Mouse (Mus musculus): ENCODE results near the gene Phactr3. TPM values are rescaled to one million over a fixed set of nuclear protein-coding genes. Genes with fewer than 3 reads are reported as not detected.
"Not testable (repeated sequence)": the region's sequence is repeated elsewhere in the genome, so short reads cannot be mapped to it uniquely, and the experiment has no call there.

Phactr3 gene
- polyA plus RNA-seq, 1 experiment from 2014 or later = not detected

GRCm38 (mm10) chr2:178326750-178327465, 208.1 kb downstream of the Phactr3 start:
- 29% methylated on average over 5 of the region's 5 CpGs for WGBS (ENCODE audit: missing documents)
- no peaks in the 10 kb centered on the region for H3K79me2 ChIP-seq (ENCODE audit: inconsistent target)
- no peaks in the 10 kb centered on the region for H3K36me3 ChIP-seq (ENCODE audit: inconsistent target)
- H3K4me3 ChIP-seq (ENCODE audit: inconsistent target) = no peak overlapping the region
- no peak overlapping the region for H3K27ac ChIP-seq

DNA sequence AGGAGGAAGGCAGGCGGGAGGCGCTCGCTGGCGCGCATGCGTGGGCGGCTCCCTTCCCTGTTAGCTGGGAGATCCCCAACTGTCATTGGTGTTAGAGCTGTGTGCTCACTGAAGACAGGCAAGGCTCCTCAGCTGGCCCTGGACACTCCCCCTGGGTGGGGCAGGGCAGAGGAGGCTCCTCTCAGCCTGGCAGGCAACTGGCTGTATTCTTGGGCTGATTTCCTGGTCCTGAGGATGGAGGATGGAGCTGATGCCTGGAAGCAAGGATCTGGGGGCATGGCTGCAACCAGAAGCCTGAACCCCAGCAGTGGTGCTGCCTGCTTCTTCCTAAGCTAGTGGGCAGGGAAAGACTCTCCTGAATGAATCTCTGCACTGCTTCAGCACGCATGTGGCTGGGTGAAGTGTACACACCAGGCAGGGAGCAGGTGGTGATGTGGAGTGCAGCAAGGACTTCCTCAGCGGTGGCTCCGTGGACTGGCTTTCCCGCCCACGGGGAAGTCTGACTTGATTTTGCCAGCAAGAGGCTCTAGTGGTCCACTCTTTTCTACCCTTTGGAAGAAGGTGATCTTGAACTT, 208.8 kb downstream of the Phactr3 start:
- WGBS (ENCODE audit: missing documents) = 15% methylated on average over 12 of the region's 12 CpGs
- H3K36me3 ChIP-seq (ENCODE audit: inconsistent target) = no peaks in the 10 kb centered on the region
- no peaks in the 10 kb centered on the region for H3K79me2 ChIP-seq (ENCODE audit: inconsistent target)
- no peak overlapping the region for H3K4me3 ChIP-seq (ENCODE audit: inconsistent target)
- H3K27ac ChIP-seq = no peak overlapping the region

DNA sequence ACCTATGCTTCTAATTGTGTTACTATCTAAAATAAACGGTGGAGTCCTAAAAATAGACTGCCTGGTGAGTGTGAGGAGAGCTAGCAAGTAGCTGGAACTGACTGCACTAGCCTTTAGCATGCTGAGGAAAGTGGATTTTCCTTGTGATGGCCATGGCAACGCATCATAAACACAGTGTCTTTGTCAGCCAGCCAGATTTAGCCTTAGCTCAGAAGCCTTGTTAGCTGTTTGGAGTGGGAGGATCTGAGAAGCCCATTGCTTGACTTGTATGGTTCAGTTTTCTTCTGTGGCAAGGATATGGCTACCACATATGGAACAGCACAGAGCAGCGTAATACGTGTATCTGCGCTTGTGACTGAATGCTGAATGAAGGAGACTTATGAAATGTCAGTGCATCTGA, 210.8 kb downstream of the Phactr3 start:
- Histone ChIP-seq H3K36me3 (ENCODE audit: inconsistent target) (no peaks in the 10 kb centered on the region), H3K27ac (no peak overlapping the region), H3K79me2 (ENCODE audit: inconsistent target) (no peaks in the 10 kb centered on the region), H3K4me3 (ENCODE audit: inconsistent target) (no peak overlapping the region)
- WGBS (ENCODE audit: missing documents) = 71% methylated on average over 5 of the region's 5 CpGs

DNA sequence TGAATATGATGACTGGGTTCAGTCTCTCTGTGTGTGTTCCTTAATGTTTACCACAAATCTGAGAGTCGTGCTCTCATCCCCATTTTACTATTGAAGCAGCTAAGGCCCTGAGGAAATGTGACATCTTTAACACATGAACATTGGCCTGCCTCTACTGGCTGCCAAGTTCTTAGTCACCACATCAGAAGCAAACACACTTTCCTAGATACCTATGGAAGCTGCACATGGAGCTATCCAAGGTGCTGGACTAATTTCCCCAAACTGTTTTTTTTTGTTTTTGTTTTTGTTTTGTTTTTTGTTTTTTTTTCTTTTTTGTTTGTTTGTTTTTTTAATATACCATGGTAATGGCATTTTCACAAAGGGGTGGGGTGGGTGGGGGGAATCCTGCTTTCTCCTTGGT, 211.2 kb downstream of the Phactr3 start:
- H3K79me2 ChIP-seq (ENCODE audit: inconsistent target) = no peaks in the 10 kb centered on the region
- 75% methylated on average over 1 of the region's 1 CpGs for WGBS (ENCODE audit: missing documents)

GRCm38 (mm10) chr2:178337878-178338277, 219.1 kb downstream of the Phactr3 start:
- no peak overlapping the region for H3K4me3 ChIP-seq (ENCODE audit: inconsistent target)
- H3K79me2 ChIP-seq (ENCODE audit: inconsistent target) = no peaks in the 10 kb centered on the region
- H3K27ac ChIP-seq = no peak overlapping the region
- 43% methylated on average over 1 of the region's 1 CpGs for WGBS (ENCODE audit: missing documents)
- H3K36me3 ChIP-seq (ENCODE audit: inconsistent target) = no peaks in the 10 kb centered on the region

More for the DNA sequence above, 211.2 kb downstream of the Phactr3 start:
- no peaks in the 10 kb centered on the region for H3K36me3 ChIP-seq (ENCODE audit: inconsistent target)
- no peak overlapping the region for H3K4me3 ChIP-seq (ENCODE audit: inconsistent target)
- no peak overlapping the region for H3K27ac ChIP-seq

DNA sequence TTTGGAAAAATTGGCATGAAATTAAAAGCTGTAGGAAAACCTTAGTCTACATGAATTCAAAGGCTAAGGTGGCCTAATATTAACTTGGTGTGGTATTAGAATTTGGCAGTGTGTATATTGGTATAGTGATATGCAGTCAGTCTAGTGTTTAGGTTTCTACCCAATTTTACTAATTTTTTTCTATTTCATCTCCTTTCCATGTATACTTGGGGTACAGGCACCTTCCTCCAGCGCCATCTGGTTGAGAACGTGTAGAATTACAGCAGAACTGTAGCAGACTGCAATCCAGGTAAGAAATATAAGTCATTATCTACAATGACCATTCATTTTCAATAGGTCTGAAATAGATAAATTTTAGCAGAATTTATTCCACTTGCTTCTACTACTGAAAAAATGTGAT, 220.3 kb downstream of the Phactr3 start:
- Histone ChIP-seq H3K27ac (no peak overlapping the region), H3K36me3 (ENCODE audit: inconsistent target) (no peaks in the 10 kb centered on the region), H3K79me2 (ENCODE audit: inconsistent target) (no peaks in the 10 kb centered on the region), H3K4me3 (ENCODE audit: inconsistent target) (no peak overlapping the region)
- 5% methylated on average over 2 of the region's 2 CpGs for WGBS (ENCODE audit: missing documents)

DNA sequence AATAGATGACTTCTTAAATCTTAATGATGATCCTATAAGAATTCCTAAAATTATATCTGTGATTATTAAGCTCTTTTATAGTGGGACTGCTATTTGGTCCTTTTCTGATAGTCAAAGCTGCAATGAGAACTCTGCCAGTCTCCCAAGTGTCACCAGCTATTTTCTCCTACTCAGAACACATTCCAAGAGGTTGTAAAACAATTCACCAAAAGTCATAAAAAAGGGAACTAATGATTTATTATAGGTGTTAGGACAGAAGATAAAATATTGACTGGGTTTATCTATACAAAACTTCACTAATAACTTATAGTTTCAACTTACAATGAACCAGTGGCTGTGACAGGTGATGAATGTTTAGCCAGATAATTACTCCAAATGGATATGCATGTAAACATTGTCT, 223.3 kb downstream of the Phactr3 start:
- not testable (repeated sequence) for H3K4me3 ChIP-seq (ENCODE audit: inconsistent target); H3K27ac ChIP-seq; H3K36me3 ChIP-seq (ENCODE audit: inconsistent target); H3K79me2 ChIP-seq (ENCODE audit: inconsistent target)

GRCm38 (mm10) chr2:178342597-178342996, 223.8 kb downstream of the Phactr3 start:
- Histone ChIP-seq H3K36me3 (ENCODE audit: inconsistent target) (no peaks in the 10 kb centered on the region), H3K4me3 (ENCODE audit: inconsistent target) (no peak overlapping the region), H3K27ac (no peak overlapping the region), H3K79me2 (ENCODE audit: inconsistent target) (no peaks in the 10 kb centered on the region)
- WGBS (ENCODE audit: missing documents) = 75% methylated on average over 4 of the region's 4 CpGs

Other genes with a start within 250 kb of the Phactr3 start
- 1.0 to 1.4 TPM (median 1.1 TPM) in 3 replicates for gene Gm14327, start 221.9 kb upstream of the Phactr3 start, polyA plus RNA-seq (2018)
- gene Zfp972, start 193.4 kb upstream of the Phactr3 start, polyA plus RNA-seq (2018) = 0.91 to 3.0 TPM (median 2.8 TPM) in 3 replicates
- gene Gm14326, start 161.7 kb upstream of the Phactr3 start, polyA plus RNA-seq (2018) = 14.5 to 32.2 TPM (median 25.1 TPM) in 3 replicates
- gene Zfp971, start 95.7 kb upstream of the Phactr3 start, polyA plus RNA-seq (2018) = 8.5 to 12.1 TPM (median 9.2 TPM) in 3 replicates
- 7.2 to 13.1 TPM (median 10.9 TPM) in 3 replicates for gene Zfp931, start 40.5 kb upstream of the Phactr3 start, polyA plus RNA-seq (2018)

Data from macrophage (primary cell).